Mouse (Mus musculus) layer of hippocampus, postnatal 36 days (tissue): Measurements from ENCODE around the gene Nipal1. TPM values are rescaled to one million over a fixed set of nuclear protein-coding genes. Genes with fewer than 3 reads are reported as not detected.

Source experiments
- total RNA-seq, 2 experiments: library from RNA; stranded (reverse); gene quantifications; 2 replicates each; pipeline ENCODE4 v1.2.3; 2021

Gene Nipal1
- total RNA-seq, 2 experiments from 2014 or later, result not detected

Other genes with a start within 250 kb of the Nipal1 start
- gene Corin, start 143.3 kb upstream of the Nipal1 start, total RNA-seq, result not detected
- gene Nfxl1, start 88.1 kb upstream of the Nipal1 start, total RNA-seq, result 10 to 100 TPM; 14.9 to 21.1 TPM
- not detected for gene Zar1, start 66.5 kb upstream of the Nipal1 start, total RNA-seq
- under 1 TPM in 1 of 2 experiments, not detected in 1; 0.27 TPM for gene Gm5868, start 60.2 kb upstream of the Nipal1 start, total RNA-seq
- not detected for gene Cnga1, start 3.5 kb upstream of the Nipal1 start, total RNA-seq
- under 1 TPM in 1 of 2 experiments, not detected in 1; 0.10 TPM for gene Txk, start 105.0 kb downstream of the Nipal1 start, total RNA-seq
- gene Tec, start 220.7 kb downstream of the Nipal1 start, total RNA-seq, result 1 to 10 TPM; 1.8 to 2.0 TPM